Mouse (Mus musculus): ENCODE data around the gene Kat5. TPM values are rescaled to one million over a fixed set of nuclear protein-coding genes. Genes with fewer than 3 reads are reported as not detected.

The Kat5 gene
- polyA plus RNA-seq, 1 experiment = 139 TPM

DNA sequence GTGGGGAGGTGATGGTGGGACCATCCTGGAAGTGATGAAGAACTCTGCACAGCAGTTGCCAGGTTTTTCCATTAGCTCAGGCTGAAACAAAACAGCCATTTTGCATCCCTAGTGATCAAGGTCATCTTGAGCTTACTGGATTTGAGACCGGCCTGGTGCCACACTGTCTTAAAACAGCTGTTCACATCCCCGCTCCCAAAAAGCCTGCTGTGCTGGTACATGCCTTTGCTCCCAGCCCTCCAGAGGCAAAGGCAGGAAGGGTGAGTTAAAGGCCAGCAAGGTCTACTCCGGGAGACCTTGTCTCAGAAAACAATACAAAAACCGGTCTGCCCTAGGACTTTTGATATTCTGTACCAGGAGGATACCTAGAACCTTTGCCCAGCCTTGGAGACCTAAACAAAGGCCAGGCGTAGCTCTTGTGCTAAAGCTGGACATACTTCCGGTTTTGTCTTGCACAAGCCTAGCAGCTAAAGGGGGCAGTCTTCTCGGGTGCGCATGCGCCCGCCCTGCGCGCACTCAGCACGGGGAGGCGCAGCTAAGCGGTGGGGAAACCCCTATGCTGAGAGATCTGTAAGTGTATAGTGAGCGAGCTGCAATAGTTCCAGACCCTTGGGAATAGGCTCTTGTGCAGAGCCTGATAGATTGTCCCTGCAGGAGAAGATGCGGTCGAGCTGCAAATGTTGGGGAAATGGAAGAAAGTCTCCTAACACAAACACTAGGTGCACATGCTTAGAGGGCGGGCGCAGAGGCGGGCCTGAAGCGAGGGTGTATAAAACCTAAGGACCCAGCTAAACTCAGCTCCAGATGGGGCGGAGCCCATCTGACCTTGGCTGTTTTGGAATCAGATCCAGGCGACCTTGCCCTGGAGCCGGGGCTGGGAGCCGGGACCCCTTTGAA is 38.6 kb upstream of the Kat5 start:
- H3K27ac ChIP-seq (ENCODE audit: insufficient read depth, low read length) = peak overlapping the region; percentile 52; the same call in 1 of the 2 replicates
- no peaks in the 10 kb centered on the region for H3K27me3 ChIP-seq (ENCODE audit: control insufficient read depth, insufficient read depth, low read length)
- H3K4me1 ChIP-seq (ENCODE audit: control insufficient read depth, insufficient read depth, low read length) = peaks cover 4% of the 10 kb centered on the region; the same call in 1 of the 2 replicates
- DNase-seq = peak; percentile 66 to 71
- 7% methylated on average over 26 of the region's 26 CpGs for WGBS
- peak overlapping the region; percentile 43 for H3K4me3 ChIP-seq (replicated peaks; ENCODE audit: insufficient read depth, low read depth, low read length)
- peak; percentile 54; the same call in 1 of the 2 replicates for TF ChIP-seq POLR2A (IDR thresholded peaks at IDR 0.05; ENCODE audit: borderline replicate concordance, insufficient read depth, low read length)
- 0 out of 2 replicates have a peak, but pooled peaks have one; percentile 12 for TF ChIP-seq CTCF (IDR thresholded peaks at IDR 0.05; ENCODE audit: borderline replicate concordance, insufficient read depth, low read depth, low read length)

DNA sequence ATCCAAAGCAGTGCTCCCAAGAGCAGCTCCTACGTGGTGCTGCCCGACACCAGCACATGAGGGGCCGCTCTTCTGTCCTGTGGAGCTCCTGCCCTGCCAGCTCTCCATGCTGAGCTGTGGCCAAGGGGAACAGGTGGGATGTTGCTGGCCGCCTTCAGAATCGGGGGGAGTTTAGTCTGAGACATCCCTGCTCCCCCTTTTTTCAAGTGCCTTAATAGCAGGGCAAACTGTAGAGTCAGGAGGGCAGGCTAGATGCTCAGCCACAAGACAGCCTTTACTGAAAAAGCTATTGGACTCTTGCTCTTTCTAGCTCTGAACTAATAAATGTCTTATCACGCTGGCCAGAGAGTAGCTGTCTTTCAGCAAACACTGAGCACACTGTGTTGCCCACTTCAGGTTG is 37.8 kb upstream of the Kat5 start:
- Histone ChIP-seq H3K27me3 (ENCODE audit: control insufficient read depth, insufficient read depth, low read length) (no peaks in the 10 kb centered on the region), H3K4me3 (replicated peaks; ENCODE audit: insufficient read depth, low read depth, low read length) (no peak overlapping the region), H3K4me1 (ENCODE audit: control insufficient read depth, insufficient read depth, low read length) (peaks cover 4% of the 10 kb centered on the region; the same call in 1 of the 2 replicates), H3K27ac (ENCODE audit: insufficient read depth, low read length) (no peak overlapping the region)
- no peak for DNase-seq
- TF ChIP-seq POLR2A (IDR thresholded peaks at IDR 0.05; ENCODE audit: borderline replicate concordance, insufficient read depth, low read length) (no peak), CTCF (IDR thresholded peaks at IDR 0.05; ENCODE audit: borderline replicate concordance, insufficient read depth, low read depth, low read length) (no peak)
- 57% methylated on average over 6 of the region's 6 CpGs for WGBS

DNA sequence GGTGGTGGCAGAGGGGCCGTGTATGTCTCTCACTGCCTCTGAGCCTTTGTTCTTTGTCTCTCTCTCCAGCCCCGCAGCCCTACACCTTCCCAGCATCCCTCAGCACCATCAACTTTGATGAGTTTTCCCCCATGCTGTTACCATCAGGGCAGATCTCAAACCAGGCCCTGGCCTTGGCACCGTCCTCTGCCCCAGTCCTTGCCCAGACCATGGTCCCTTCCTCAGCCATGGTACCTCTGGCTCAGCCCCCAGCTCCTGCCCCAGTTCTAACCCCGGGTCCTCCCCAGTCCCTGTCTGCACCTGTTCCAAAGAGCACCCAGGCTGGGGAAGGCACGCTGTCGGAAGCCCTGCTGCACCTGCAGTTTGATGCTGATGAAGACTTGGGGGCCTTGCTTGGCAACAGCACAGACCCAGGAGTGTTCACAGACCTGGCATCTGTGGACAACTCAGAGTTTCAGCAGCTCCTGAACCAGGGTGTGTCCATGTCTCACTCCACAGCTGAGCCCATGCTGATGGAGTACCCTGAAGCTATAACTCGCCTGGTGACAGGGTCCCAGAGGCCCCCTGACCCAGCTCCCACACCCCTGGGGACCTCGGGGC is 36.8 kb upstream of the Kat5 start:
- WGBS = 84% methylated on average over 8 of the region's 8 CpGs
- DNase-seq = peak in 1 of 2 experiments; percentile 8
- peaks cover 4% of the 10 kb centered on the region; the same call in 1 of the 2 replicates for H3K4me1 ChIP-seq (ENCODE audit: control insufficient read depth, insufficient read depth, low read length)
- no peak overlapping the region for H3K4me3 ChIP-seq (replicated peaks; ENCODE audit: insufficient read depth, low read depth, low read length)
- H3K27ac ChIP-seq (ENCODE audit: insufficient read depth, low read length) = no peak overlapping the region
- H3K27me3 ChIP-seq (ENCODE audit: control insufficient read depth, insufficient read depth, low read length) = no peaks in the 10 kb centered on the region
- TF ChIP-seq CTCF (IDR thresholded peaks at IDR 0.05; ENCODE audit: borderline replicate concordance, insufficient read depth, low read depth, low read length) (no peak), POLR2A (IDR thresholded peaks at IDR 0.05; ENCODE audit: borderline replicate concordance, insufficient read depth, low read length) (no peak)

DNA sequence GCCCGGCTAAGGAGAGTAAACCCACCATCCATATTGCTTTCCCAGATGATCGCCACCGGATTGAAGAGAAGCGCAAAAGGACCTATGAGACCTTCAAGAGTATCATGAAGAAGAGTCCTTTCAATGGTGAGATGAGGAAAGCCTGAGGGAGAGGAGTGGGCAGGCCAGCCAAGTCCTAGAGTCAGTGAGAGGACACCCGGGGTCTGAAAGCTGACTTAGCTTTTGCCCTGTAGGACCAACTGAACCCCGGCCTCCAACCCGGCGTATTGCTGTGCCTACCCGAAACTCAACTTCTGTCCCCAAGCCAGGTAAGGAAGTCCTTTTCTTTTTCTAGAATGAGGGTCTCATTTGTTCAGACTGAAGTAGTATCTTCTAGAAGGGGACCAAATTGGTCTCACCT is 35.2 kb upstream of the Kat5 start:
- peaks cover 4% of the 10 kb centered on the region; the same call in 1 of the 2 replicates for H3K4me1 ChIP-seq (ENCODE audit: control insufficient read depth, insufficient read depth, low read length)
- DNase-seq = no peak

DNA sequence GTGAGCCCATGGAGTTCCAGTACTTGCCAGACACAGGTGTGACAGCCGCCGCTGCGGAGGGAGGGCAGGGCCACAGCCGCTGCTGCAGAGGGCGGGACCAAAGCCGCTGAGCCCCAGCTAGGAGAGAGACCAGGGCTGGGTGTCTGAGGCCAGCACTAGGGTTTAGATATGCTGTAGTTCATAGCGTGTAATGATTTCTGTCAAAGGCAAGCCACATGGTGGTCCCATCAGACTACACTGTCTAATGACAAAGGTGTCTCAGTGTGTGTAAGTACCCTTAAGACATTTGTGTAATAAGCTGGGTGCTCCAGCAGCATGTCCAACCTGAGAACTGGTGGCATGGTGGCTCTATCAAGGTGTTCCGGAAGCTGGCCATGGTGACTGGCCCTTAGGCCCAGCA is 31.6 kb upstream of the Kat5 start:
- DNase-seq = no peak
- Histone ChIP-seq H3K4me3 (replicated peaks; ENCODE audit: insufficient read depth, low read depth, low read length) (no peak overlapping the region), H3K4me1 (ENCODE audit: control insufficient read depth, insufficient read depth, low read length) (peaks cover 14% of the 10 kb centered on the region), H3K27me3 (ENCODE audit: control insufficient read depth, insufficient read depth, low read length) (no peaks in the 10 kb centered on the region), H3K27ac (ENCODE audit: insufficient read depth, low read length) (no peak overlapping the region)
- WGBS = 93% methylated on average over 8 of the region's 8 CpGs
- no peak for TF ChIP-seq POLR2A (IDR thresholded peaks at IDR 0.05; ENCODE audit: borderline replicate concordance, insufficient read depth, low read length)
- no peak for TF ChIP-seq CTCF (IDR thresholded peaks at IDR 0.05; ENCODE audit: borderline replicate concordance, insufficient read depth, low read depth, low read length)

More for the DNA sequence above, 35.2 kb upstream of the Kat5 start:
- 95% methylated on average over 9 of the region's 9 CpGs for WGBS
- no peak for TF ChIP-seq CTCF (IDR thresholded peaks at IDR 0.05; ENCODE audit: borderline replicate concordance, insufficient read depth, low read depth, low read length)
- no peak for TF ChIP-seq POLR2A (IDR thresholded peaks at IDR 0.05; ENCODE audit: borderline replicate concordance, insufficient read depth, low read length)
- Histone ChIP-seq H3K4me3 (replicated peaks; ENCODE audit: insufficient read depth, low read depth, low read length) (no peak overlapping the region), H3K27me3 (ENCODE audit: control insufficient read depth, insufficient read depth, low read length) (no peaks in the 10 kb centered on the region), H3K27ac (ENCODE audit: insufficient read depth, low read length) (no peak overlapping the region)

DNA sequence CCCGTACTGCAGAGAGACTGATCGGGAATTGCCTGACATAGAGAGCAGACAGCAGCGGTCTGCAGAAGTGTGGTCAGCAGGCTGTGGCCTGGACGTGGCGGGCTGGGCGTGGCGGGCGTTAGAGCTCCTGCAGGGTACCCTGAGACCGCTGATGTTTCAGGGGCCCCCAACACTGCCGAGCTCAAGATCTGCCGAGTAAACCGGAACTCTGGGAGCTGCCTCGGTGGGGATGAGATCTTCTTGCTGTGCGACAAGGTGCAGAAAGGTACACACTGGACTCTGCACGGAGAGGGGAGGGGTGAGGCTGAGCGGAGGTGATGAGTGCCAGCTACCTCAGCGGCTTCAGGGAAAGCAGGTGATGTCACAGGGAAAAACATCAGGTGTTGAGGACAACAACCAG is 31.0 kb upstream of the Kat5 start:
- no peak for DNase-seq
- WGBS = 91% methylated on average over 17 of the region's 17 CpGs
- Histone ChIP-seq H3K27me3 (ENCODE audit: control insufficient read depth, insufficient read depth, low read length) (no peaks in the 10 kb centered on the region), H3K27ac (ENCODE audit: insufficient read depth, low read length) (no peak overlapping the region), H3K4me1 (ENCODE audit: control insufficient read depth, insufficient read depth, low read length) (peaks cover 18% of the 10 kb centered on the region), H3K4me3 (replicated peaks; ENCODE audit: insufficient read depth, low read depth, low read length) (no peak overlapping the region)
- TF ChIP-seq CTCF (IDR thresholded peaks at IDR 0.05; ENCODE audit: borderline replicate concordance, insufficient read depth, low read depth, low read length) (no peak), POLR2A (IDR thresholded peaks at IDR 0.05; ENCODE audit: borderline replicate concordance, insufficient read depth, low read length) (no peak)

DNA sequence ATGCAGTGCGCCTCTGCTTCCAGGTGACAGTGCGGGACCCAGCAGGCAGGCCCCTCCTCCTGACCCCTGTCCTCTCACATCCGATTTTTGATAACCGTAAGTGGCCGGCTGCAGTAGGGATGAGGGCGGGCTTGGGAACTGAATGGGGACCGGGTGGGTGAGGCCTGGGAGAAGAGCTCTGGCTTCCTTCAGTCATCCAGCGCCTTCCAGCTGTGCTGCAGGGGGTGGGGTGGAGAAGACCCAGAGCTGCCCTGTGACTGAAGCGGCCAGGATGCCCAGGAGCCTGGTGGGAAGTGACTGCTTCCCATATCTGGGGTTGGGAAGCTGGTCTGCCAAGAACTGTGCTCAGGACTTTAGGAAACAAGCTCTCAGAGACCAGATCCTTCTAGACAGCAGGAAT is 30.3 kb upstream of the Kat5 start:
- Histone ChIP-seq H3K4me1 (ENCODE audit: control insufficient read depth, insufficient read depth, low read length) (peaks cover 18% of the 10 kb centered on the region), H3K27ac (ENCODE audit: insufficient read depth, low read length) (no peak overlapping the region), H3K27me3 (ENCODE audit: control insufficient read depth, insufficient read depth, low read length) (no peaks in the 10 kb centered on the region), H3K4me3 (replicated peaks; ENCODE audit: insufficient read depth, low read depth, low read length) (no peak overlapping the region)
- TF ChIP-seq POLR2A (IDR thresholded peaks at IDR 0.05; ENCODE audit: borderline replicate concordance, insufficient read depth, low read length) (no peak), CTCF (IDR thresholded peaks at IDR 0.05; ENCODE audit: borderline replicate concordance, insufficient read depth, low read depth, low read length) (no peak)
- WGBS = 73% methylated on average over 9 of the region's 9 CpGs
- DNase-seq = no peak
